ENCODE assay signal across 17 mouse cellular contexts in genomic region chr17:43337643-43338042, GRCm38 (mm10). TPM values are rescaled to one million over a fixed set of nuclear protein-coding genes. Genes with fewer than 3 reads are reported as not detected.
"Had no signal": no experiment of that assay in that cellular context is flagged by ENCODE, and none has a peak within 500 bp of the region (broad histone marks: within the 10 kb centered on the region; RNA-seq: fewer than 3 reads in every experiment).

No protein-coding gene starts in this region.

- ATAC-seq: inflammation-experienced regulatory T-cells, adult 6 months; intestine, postnatal 0 days; liver, postnatal 0 days; midbrain, embryonic 16.5 days had no signal

- H3K36me3 ChIP-seq: kidney, embryonic 15.5 days; limb, embryonic 12.5 days; liver, embryonic 13.5 days; midbrain, embryonic 12.5 days; stomach, embryonic 15.5 days had no signal

- H3K27ac ChIP-seq: kidney, embryonic 15.5 days; layer of hippocampus, adult 2 months; limb, embryonic 12.5 days; liver, embryonic 13.5 days; macrophage; midbrain, embryonic 12.5 days; stomach, embryonic 15.5 days had no signal

- H3K9me3 ChIP-seq: kidney, embryonic 15.5 days; limb, embryonic 12.5 days; liver, embryonic 13.5 days; midbrain, embryonic 12.5 days; stomach, embryonic 15.5 days had no signal

- H3K27me3 ChIP-seq: kidney, embryonic 15.5 days; limb, embryonic 12.5 days; liver, embryonic 13.5 days; midbrain, embryonic 12.5 days; stomach, embryonic 15.5 days had no signal

- H3K4me3 ChIP-seq: kidney, embryonic 15.5 days; layer of hippocampus, adult 2 months; limb, embryonic 12.5 days; liver, embryonic 13.5 days; midbrain, embryonic 12.5 days; stomach, embryonic 15.5 days had no signal

- H3K4me1 ChIP-seq: midbrain, embryonic 12.5 days had no signal

- DNase-seq: kidney, postnatal 4 days; liver; liver, embryonic 13.5 days; liver, postnatal 0 days; right cerebral cortex, postnatal 14 days; thymus, adult 2 months; thymus, postnatal 25 days had no signal

- H3K4me2 ChIP-seq: kidney, embryonic 15.5 days; limb, embryonic 12.5 days; liver, embryonic 13.5 days; midbrain, embryonic 12.5 days; stomach, embryonic 15.5 days had no signal

- H3K9ac ChIP-seq: kidney, embryonic 15.5 days; limb, embryonic 12.5 days; liver, embryonic 13.5 days; liver, postnatal 0 days; midbrain, embryonic 12.5 days; stomach, embryonic 15.5 days had no signal

RNA-seq across cellular contexts. Expression of gene Adgrf5, which starts 22.6 kb away (rescaled TPM):
- total RNA-seq: megakaryocyte-erythroid progenitor cell, adult 5-6 weeks had no signal
- polyA plus RNA-seq: inflammation-experienced regulatory T-cells, adult 6 months had no signal
